Mouse (Mus musculus): ENCODE measurements at regions not wholly inside any gene's neighbourhood (a gene's known extent, or its start where the extent isn't known, plus 50 kb on each side); places are given as distances from the start of the nearest gene placed in this dataset.

GRCm38 (mm10) chr2:147560426-147561155 is 198.9 kb downstream of the Pax1 start:
- TF ChIP-seq CTCF (IDR thresholded peaks at IDR 0.05; ENCODE audit: borderline replicate concordance, control insufficient read depth, extremely low read depth, insufficient read depth, low read length, poor library complexity) (no peak), POLR2A (IDR thresholded peaks at IDR 0.05; ENCODE audit: control insufficient read depth, extremely low read depth, insufficient read depth, low read length, poor library complexity) (no peak)
